Mouse (Mus musculus): ENCODE measurements around the gene Gbx1. TPM values are rescaled to one million over a fixed set of nuclear protein-coding genes. Genes with fewer than 3 reads are reported as not detected.

The Gbx1 gene
- polyA plus RNA-seq, 1 experiment = 0.05 TPM

GRCm38 (mm10) chr5:24453985-24454303 is 73.1 kb downstream of the Gbx1 start:
- H3K27ac ChIP-seq (ENCODE audit: control insufficient read depth, insufficient read depth, low read length) = no peak overlapping the region
- H3K4me1 ChIP-seq (replicated peaks; ENCODE audit: control insufficient read depth, insufficient read depth, low read length) = peaks cover 28% of the 10 kb centered on the region

GRCm38 (mm10) chr5:24453283-24453984 is 73.6 kb downstream of the Gbx1 start:
- WGBS = 54% methylated on average over 5 of the region's 5 CpGs
- Histone ChIP-seq H3K27ac (ENCODE audit: control insufficient read depth, insufficient read depth, low read length) (no peak overlapping the region), H3K36me3 (ENCODE audit: control insufficient read depth, insufficient read depth, low read length) (no peaks in the 10 kb centered on the region), H3K4me3 (ENCODE audit: control insufficient read depth, insufficient read depth, low read length) (peak overlapping the region; percentile 69), H3K27me3 (ENCODE audit: control insufficient read depth, insufficient read depth, low read length) (no peaks in the 10 kb centered on the region), H3K4me1 (replicated peaks; ENCODE audit: control insufficient read depth, insufficient read depth, low read length) (peaks cover 28% of the 10 kb centered on the region)
- DNase-seq = no peak
- TF ChIP-seq POLR2A (IDR thresholded peaks at IDR 0.05; ENCODE audit: control insufficient read depth, extremely low read depth, insufficient read depth, low read length, poor library complexity) (no peak), CTCF (IDR thresholded peaks at IDR 0.05; ENCODE audit: borderline replicate concordance, control insufficient read depth, extremely low read depth, insufficient read depth, low read length, poor library complexity) (no peak)

More at GRCm38 (mm10) chr5:24453985-24454303, 73.1 kb downstream of the Gbx1 start:
- no peak for TF ChIP-seq CTCF (IDR thresholded peaks at IDR 0.05; ENCODE audit: borderline replicate concordance, control insufficient read depth, extremely low read depth, insufficient read depth, low read length, poor library complexity)
- no peak for TF ChIP-seq POLR2A (IDR thresholded peaks at IDR 0.05; ENCODE audit: control insufficient read depth, extremely low read depth, insufficient read depth, low read length, poor library complexity)
- H3K36me3 ChIP-seq (ENCODE audit: control insufficient read depth, insufficient read depth, low read length) = no peaks in the 10 kb centered on the region
- no peaks in the 10 kb centered on the region for H3K27me3 ChIP-seq (ENCODE audit: control insufficient read depth, insufficient read depth, low read length)
- WGBS = 66% methylated on average over 2 of the region's 2 CpGs
- no peak overlapping the region for H3K4me3 ChIP-seq (ENCODE audit: control insufficient read depth, insufficient read depth, low read length)
- DNase-seq = no peak

Other genes with a start within 250 kb of the Gbx1 start
- gene Kcnh2, start 175.6 kb downstream of the Gbx1 start, polyA plus RNA-seq (2012; rRNA removed) = 187 and 196 TPM in 2 replicates
- 3.7 and 5.7 TPM in 2 replicates for gene Nos3, start 162.4 kb downstream of the Gbx1 start, polyA plus RNA-seq (2012; rRNA removed)
- gene Atg9b, start 135.1 kb downstream of the Gbx1 start, polyA plus RNA-seq (2012; rRNA removed) = 6.8 and 8.1 TPM in 2 replicates
- gene Abcb8, start 133.5 kb downstream of the Gbx1 start, polyA plus RNA-seq (2012; rRNA removed) = 78.2 and 85.0 TPM in 2 replicates
- gene Asic3, start 113.8 kb downstream of the Gbx1 start, polyA plus RNA-seq (2012; rRNA removed) = 2.1 and 2.6 TPM in 2 replicates
- 62.3 and 87.0 TPM in 2 replicates for gene Cdk5, start 103.7 kb downstream of the Gbx1 start, polyA plus RNA-seq (2012; rRNA removed)
- gene Slc4a2, start 103.4 kb downstream of the Gbx1 start, polyA plus RNA-seq (2012; rRNA removed) = 116 and 118 TPM in 2 replicates
- gene Fastk, start 81.9 kb downstream of the Gbx1 start, polyA plus RNA-seq (2012; rRNA removed) = 424 and 481 TPM in 2 replicates
- gene Tmub1, start 79.3 kb downstream of the Gbx1 start, polyA plus RNA-seq (2012; rRNA removed) = 122 and 136 TPM in 2 replicates
- gene Agap3, start 75.0 kb downstream of the Gbx1 start, polyA plus RNA-seq (2012; rRNA removed) = 111 and 117 TPM in 2 replicates
- gene Asb10, start 13.8 kb upstream of the Gbx1 start, polyA plus RNA-seq (2012; rRNA removed) = 0.38 and 9.5 TPM in 2 replicates
- gene 4931409K22Rik, start 29.6 kb upstream of the Gbx1 start, polyA plus RNA-seq (2012; rRNA removed) = not detected in 2 replicates
- gene Abcf2, start 50.3 kb upstream of the Gbx1 start, polyA plus RNA-seq (2012; rRNA removed) = 117 and 121 TPM in 2 replicates
- gene Chpf2, start 59.5 kb upstream of the Gbx1 start, polyA plus RNA-seq (2012; rRNA removed) = 53.5 and 55.5 TPM in 2 replicates
- gene Smarcd3, start 97.2 kb upstream of the Gbx1 start, polyA plus RNA-seq (2012; rRNA removed) = 3.7 and 6.1 TPM in 2 replicates
- gene Nub1, start 158.3 kb upstream of the Gbx1 start, polyA plus RNA-seq (2012; rRNA removed) = 70.5 and 75.4 TPM in 2 replicates
- 5.7 and 6.8 TPM in 2 replicates for gene Wdr86, start 203.5 kb upstream of the Gbx1 start, polyA plus RNA-seq (2012; rRNA removed)
- gene Crygn, start 230.8 kb upstream of the Gbx1 start, polyA plus RNA-seq (2012; rRNA removed) = 0.43 TPM in 1 of 2 replicates, not detected in the other